Mouse (Mus musculus) cerebellum, adult 8-10 months (tissue): ENCODE data around the gene Pde6b.

ENCODE experiments used
- DNase-seq: peaks from one replicate; pipeline ENCODE4 v3.0.0; 2022

Gene Pde6b

DNA sequence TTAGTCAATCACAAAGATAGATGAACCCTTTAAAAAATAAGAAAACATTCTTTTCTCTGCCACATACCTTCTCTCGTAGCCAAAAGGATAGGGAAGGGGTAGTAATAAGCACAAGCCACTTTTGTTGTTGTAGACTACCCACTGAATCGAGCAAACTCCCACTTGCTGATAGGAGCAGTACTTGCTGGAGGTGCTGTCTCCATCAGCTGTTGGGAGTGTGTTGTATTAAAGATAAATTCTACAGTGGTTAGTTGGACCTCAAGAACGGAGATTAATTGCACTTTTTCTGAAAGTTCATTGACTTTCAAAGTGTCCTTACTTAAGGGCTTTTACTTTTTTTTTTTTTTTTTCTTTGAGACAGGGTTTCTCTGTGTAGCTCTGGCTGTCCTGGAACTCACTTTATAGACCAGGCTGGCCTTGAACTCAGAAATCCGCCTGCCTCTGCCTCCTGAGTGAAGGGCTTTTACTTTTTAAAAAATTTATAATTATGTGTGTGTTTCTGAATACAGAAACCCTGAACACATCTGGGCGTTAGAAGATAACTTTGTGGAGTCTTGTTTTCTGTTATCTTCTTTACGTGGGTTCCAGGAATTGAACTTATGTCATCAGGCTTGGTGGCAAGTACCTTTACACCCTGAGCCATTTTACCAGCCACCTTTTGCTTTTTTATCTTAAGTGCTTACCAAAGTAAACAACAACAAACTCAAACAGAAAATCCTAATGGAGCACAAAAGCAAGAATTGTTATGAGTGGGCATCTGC, 77.1 kb downstream of the Pde6b start:
- DNase-seq, result no peak

DNA sequence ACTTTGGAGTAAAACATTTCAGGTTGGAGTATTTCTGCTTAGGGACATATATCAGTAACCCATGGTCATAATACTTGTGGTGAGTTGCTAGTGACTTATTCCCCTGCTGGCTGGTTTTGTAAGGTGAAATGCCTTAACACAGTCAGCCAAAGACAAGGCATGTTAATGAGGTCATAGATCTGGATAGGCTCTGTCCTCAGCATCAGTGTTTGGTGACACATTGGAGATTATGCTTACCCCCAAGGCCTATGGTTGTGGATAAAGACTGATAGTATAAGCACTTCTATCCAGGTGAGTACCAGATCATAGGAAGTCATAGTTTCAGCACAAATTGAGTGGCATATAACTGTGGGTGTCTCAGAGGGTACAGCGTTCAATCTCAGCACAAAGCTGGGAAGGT, 78.5 kb downstream of the Pde6b start:
- DNase-seq, result no peak

DNA sequence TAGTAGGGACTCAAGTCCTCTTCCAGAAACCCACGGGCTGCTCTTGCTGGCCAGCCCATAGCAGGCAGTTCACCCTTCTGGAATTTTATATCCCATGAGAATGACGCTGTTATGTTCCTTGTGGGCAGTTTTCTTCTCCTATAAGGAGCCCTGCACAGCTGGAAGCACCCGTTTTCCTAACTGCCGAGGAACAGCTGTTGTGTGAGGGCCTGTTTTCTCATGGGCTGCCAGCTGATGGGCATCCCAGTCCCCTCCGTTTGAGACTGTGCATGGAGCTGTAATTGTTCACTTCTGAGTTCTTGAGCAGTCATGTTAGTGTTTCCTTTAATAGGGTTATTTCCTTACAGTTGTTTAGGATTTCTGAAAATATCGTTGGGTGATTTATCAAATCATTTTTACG, 81.4 kb downstream of the Pde6b start:
- no peak for DNase-seq

DNA sequence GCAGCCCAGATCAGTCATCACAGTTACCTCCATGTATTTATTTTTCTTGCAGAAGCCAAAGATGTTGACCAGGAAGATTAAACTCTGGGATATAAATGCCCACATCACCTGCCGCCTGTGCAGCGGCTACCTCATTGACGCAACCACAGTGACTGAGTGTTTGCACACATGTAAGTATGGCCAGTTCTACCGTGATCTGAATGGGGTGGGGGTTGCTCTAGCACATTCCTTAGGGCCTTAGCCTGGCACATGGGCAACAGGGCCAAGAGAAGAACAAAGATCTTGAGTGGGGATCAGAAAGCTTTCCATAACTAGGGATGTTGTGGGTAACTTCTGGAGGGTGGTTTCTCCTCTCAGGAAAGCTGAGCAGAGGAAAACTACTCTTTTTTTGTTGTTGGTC, 85.5 kb downstream of the Pde6b start:
- no peak for DNase-seq

DNA sequence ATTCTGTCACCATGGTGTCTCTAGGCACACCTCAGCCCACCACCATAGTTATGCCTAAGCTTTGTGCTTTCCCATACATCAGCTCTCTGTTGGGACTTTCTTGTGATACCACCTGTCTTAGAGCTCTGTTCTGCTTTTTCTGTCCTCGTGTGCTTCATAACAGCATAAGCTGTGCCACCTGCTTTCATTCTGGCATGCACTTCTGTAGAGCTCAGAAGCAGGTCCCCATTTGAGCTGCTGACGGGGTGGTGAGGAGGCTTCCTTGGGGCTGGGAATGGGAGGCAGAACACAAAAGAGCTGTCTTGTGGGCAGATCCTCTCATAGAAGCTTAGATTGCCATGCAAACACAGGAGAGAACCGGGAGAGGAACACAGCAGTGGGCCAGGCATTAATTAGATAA, 87.8 kb downstream of the Pde6b start:
- no peak for DNase-seq
